Mouse (Mus musculus) megakaryocyte, embryonic 14.5 days (primary cell): ENCODE measurements around the gene Gm3194.
"Not testable (repeated sequence)": the region's sequence is repeated elsewhere in the genome, so short reads cannot be mapped to it uniquely, and the experiment has no call there.

ENCODE experiments used
- FLI1 ChIP-seq: IDR thresholded peaks from 2 replicates; pipeline ENCODE4 v1.6.1; 2012; ENCODE audit warnings: low read length, inconsistent platforms, mixed read lengths
- GATA1 ChIP-seq: IDR thresholded peaks from 3 replicates; pipeline ENCODE4 v1.6.1; 2012; ENCODE audit warnings: mixed read lengths, low read length, inconsistent platforms, borderline replicate concordance

DNA sequence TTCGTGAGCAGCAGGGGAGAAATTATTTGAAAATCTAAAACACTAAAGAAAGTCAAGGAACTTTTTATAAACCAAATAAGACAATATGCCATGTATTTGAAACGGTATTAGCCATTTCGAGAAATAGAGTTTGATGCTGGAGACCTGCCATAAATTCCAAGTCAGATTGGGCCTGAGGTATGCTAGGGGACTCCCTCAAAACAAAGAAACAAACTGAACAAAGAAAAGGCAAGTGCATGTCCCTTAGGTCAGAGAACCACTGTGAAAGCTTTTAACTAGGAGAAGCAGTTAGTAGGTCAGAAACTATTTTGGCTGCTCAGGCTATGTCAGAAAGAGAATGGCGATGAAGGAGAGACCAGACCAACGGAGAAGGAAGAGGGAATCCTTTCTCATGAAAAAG lies 28.6 kb upstream of the Gm3194 start, which contains the start of gene Gm3187:
- TF ChIP-seq GATA1, FLI1: not testable (repeated sequence)
